In the genomic region with DNA sequence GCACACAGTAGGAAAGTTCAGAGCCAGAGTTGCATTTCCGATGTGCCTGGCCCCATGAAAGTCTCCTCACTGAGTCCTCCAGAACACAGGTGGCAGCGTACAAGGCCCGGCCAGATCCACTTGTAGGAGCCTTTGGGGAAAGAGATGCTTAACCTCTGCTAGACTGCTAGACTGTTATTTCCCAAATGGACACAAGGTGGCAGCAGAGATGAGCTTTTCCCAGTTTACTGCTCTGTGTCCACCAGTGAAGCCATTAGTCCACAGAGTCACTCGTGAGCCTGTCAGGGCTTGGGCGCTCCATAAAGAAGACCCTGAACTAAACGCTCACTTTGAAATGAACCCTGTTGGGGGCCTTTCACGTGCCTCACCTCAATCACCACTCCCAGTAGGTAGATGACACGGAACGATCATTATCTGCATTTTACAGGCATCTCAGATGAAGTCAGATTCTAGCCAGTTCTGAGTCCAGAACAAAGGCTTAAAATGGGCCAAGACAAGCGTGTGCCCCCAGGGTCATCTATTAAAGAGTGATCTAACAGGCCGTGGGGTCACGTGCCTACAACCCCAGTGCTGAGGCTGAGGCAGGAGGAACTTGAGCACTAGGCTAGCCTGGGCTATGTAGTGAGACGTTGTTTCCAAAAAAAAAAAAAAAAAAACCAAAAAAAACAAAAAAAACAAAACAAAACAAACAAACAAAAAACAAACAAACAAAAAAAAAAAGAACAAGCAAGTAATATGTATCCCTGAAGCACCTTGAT, we compare ENCODE assay signal across 8 mouse cellular contexts. TPM values are rescaled to one million over a fixed set of nuclear protein-coding genes. Genes with fewer than 3 reads are reported as not detected.
DNase-seq lines count a peak whose midpoint lies in the region; ATAC-seq and TF ChIP-seq lines count a peak whose summit lies in the region.

No protein-coding gene starts in this region.

- H3K9me3 ChIP-seq in CH12.LX (replicated peaks; ENCODE audit: low read length) = peaks cover 6% of the 10 kb centered on the region
- H3K9me3 ChIP-seq in forebrain, embryonic 10.5 days = peaks cover 6% of the 10 kb centered on the region
- H3K9me3 ChIP-seq in heart, embryonic 15.5 days (replicated peaks) = no peaks in the 10 kb centered on the region
- H3K9me3 ChIP-seq in liver, embryonic 11.5 days (ENCODE audit: control insufficient read depth, low read length) = no peaks in the 10 kb centered on the region
- no peaks in the 10 kb centered on the region for H3K9me3 ChIP-seq in stomach, embryonic 14.5 days (ENCODE audit: control insufficient read depth, low read depth, low read length)

- 41% methylated on average over 13 of the region's 13 CpGs for WGBS in forebrain, embryonic 10.5 days
- 34% methylated on average over 13 of the region's 13 CpGs for WGBS in heart, embryonic 15.5 days
- WGBS in liver, embryonic 11.5 days = 29% methylated on average over 13 of the region's 13 CpGs
- 34% methylated on average over 13 of the region's 13 CpGs for WGBS in stomach, embryonic 14.5 days

- TF ChIP-seq CTCF in CH12.LX (conservative IDR thresholded peaks at IDR 0.05 in 1 of 2, IDR thresholded peaks at IDR 0.05 in 1 of 2; ENCODE audit: low read depth in 2 of 2, low read length in 2 of 2) = peak; percentile 95

- DNase-seq in CH12.LX (ENCODE audit: extremely low read depth) = peak; percentile 89
- DNase-seq in c-Kit-negative CD71-positive TER-119-positive erythroid progenitor cells, embryonic 14.5 days (ENCODE audit: low read depth, low spot score) = peak; percentile 62
- peak; percentile 86 for DNase-seq in forebrain, embryonic 10.5 days (ENCODE audit: extremely low spot score, low spot score)
- DNase-seq in kidney, postnatal 10 days = peak; percentile 86
- DNase-seq in liver, embryonic 11.5 days (ENCODE audit: low spot score) = peak; percentile 79
- DNase-seq in neural tube, embryonic 10.5 days (ENCODE audit: extremely low spot score, low spot score) = peak; percentile 92

- H3K4me3 ChIP-seq in CH12.LX (replicated peaks in 1 of 3; ENCODE audit: low read depth in 2 of 3, low read length in 2 of 3, poor library complexity in 1 of 3) = no peak overlapping the region
- no peak overlapping the region for H3K4me3 ChIP-seq in forebrain, embryonic 10.5 days
- no peak overlapping the region for H3K4me3 ChIP-seq in heart, embryonic 15.5 days
- no peak overlapping the region for H3K4me3 ChIP-seq in liver, embryonic 11.5 days (ENCODE audit: low read depth, low read length)
- no peak overlapping the region for H3K4me3 ChIP-seq in stomach, embryonic 14.5 days (ENCODE audit: low read depth, low read length)

- H3K9ac ChIP-seq in CH12.LX (ENCODE audit: insufficient read depth, low read depth) = no peak overlapping the region
- H3K9ac ChIP-seq in heart, embryonic 15.5 days = no peak overlapping the region
- H3K9ac ChIP-seq in liver, embryonic 11.5 days (ENCODE audit: low read depth, low read length) = no peak overlapping the region
- H3K9ac ChIP-seq in stomach, embryonic 14.5 days (replicated peaks; ENCODE audit: low read depth, low read length) = no peak overlapping the region

- dilution Hi-C loops in CH12.LX (cut with MboI; ENCODE audit: extremely low pct_ligation_motif_present, extremely low pct_unique_long_range_greater_than_20kb, low sequenced_read_pairs) = no loop called here

- H3K4me2 ChIP-seq in CH12.LX (ENCODE audit: insufficient read depth, low read depth, poor library complexity, severe bottlenecking) = no peak overlapping the region
- H3K4me2 ChIP-seq in heart, embryonic 15.5 days = no peak overlapping the region
- H3K4me2 ChIP-seq in liver, embryonic 11.5 days = no peak overlapping the region
- no peak overlapping the region for H3K4me2 ChIP-seq in stomach, embryonic 14.5 days (replicated peaks; ENCODE audit: low read depth, low read length)

- H3K36me3 ChIP-seq in CH12.LX (replicated peaks in 1 of 2; ENCODE audit: control insufficient read depth in 1 of 2, insufficient read depth in 1 of 2, low read length in 1 of 2) = no peaks in the 10 kb centered on the region
- H3K36me3 ChIP-seq in forebrain, embryonic 10.5 days (replicated peaks) = no peaks in the 10 kb centered on the region
- no peaks in the 10 kb centered on the region for H3K36me3 ChIP-seq in heart, embryonic 15.5 days
- H3K36me3 ChIP-seq in liver, embryonic 11.5 days (ENCODE audit: control insufficient read depth, insufficient read depth, low read length) = no peaks in the 10 kb centered on the region
- no peaks in the 10 kb centered on the region for H3K36me3 ChIP-seq in stomach, embryonic 14.5 days (ENCODE audit: control insufficient read depth, insufficient read depth, low read length)

- peaks cover 0 to 9% of the 10 kb centered on the region in 2 experiments; a peak in 2 of 4 replicates for H3K4me1 ChIP-seq in CH12.LX (ENCODE audit: control insufficient read depth in 1 of 2, insufficient read depth in 2 of 2)
- H3K4me1 ChIP-seq in forebrain, embryonic 10.5 days = 0 out of 2 replicates have a peak, but pooled peaks cover 3% of the 10 kb centered on the region
- H3K4me1 ChIP-seq in heart, embryonic 15.5 days (replicated peaks) = peaks cover 11% of the 10 kb centered on the region; the same call in 1 of the 2 replicates
- peaks cover 6% of the 10 kb centered on the region; the same call in 1 of the 2 replicates for H3K4me1 ChIP-seq in liver, embryonic 11.5 days (replicated peaks; ENCODE audit: control insufficient read depth, insufficient read depth, low read length)
- H3K4me1 ChIP-seq in stomach, embryonic 14.5 days (ENCODE audit: control insufficient read depth, insufficient read depth, low read length) = no peaks in the 10 kb centered on the region

- TF ChIP-seq POLR2A in CH12.LX (IDR thresholded peaks at IDR 0.05; ENCODE audit: low read depth, low read length) = no peak

- in situ Hi-C loops in CH12.LX (cut with MboI; ENCODE audit: low pct_ligation_motif_present, low pct_unique_long_range_greater_than_20kb, low sequenced_read_pairs) = loop anchor here (5.0 kb wide), 3 partner anchors 40 to 170 kb away; partner anchors contain the start of gene Mybph

- TF ChIP-seq RAD21 in CH12.LX (IDR thresholded peaks at IDR 0.05; ENCODE audit: low read depth, low read length) = peak; percentile 94

- no peaks in the 10 kb centered on the region for H3K79me2 ChIP-seq in CH12.LX (replicated peaks; ENCODE audit: control insufficient read depth, extremely low read depth, insufficient read depth, poor library complexity, severe bottlenecking)

- H3K27ac ChIP-seq in CH12.LX (ENCODE audit: insufficient read depth, low read depth) = no peak overlapping the region
- H3K27ac ChIP-seq in forebrain, embryonic 10.5 days = no peak overlapping the region
- no peak overlapping the region for H3K27ac ChIP-seq in heart, embryonic 15.5 days
- no peak overlapping the region for H3K27ac ChIP-seq in liver, embryonic 11.5 days (ENCODE audit: low read depth, low read length)
- H3K27ac ChIP-seq in stomach, embryonic 14.5 days (ENCODE audit: low read length) = no peak overlapping the region

- TF ChIP-seq EP300 in CH12.LX (IDR thresholded peaks at IDR 0.05; ENCODE audit: low read length) = no peak

- ATAC-seq in heart, embryonic 15.5 days (replicated peaks; ENCODE audit: insufficient number of reproducible peaks, insufficient read depth, low FRiP score, low read depth) = peak; percentile 63; the same call in 1 of the 2 replicates
- ATAC-seq in liver, embryonic 11.5 days (replicated peaks; ENCODE audit: low FRiP score) = peak; percentile 46
- ATAC-seq in stomach, embryonic 14.5 days (ENCODE audit: insufficient number of reproducible peaks, insufficient read depth, low FRiP score, low read depth) = peak; percentile 79; the same call in 1 of the 2 replicates

- H3K27me3 ChIP-seq in CH12.LX (replicated peaks) = peaks cover 3% of the 10 kb centered on the region
- H3K27me3 ChIP-seq in forebrain, embryonic 10.5 days (ENCODE audit: poor library complexity, severe bottlenecking) = peaks cover 8% of the 10 kb centered on the region; the same call in 1 of the 2 replicates
- H3K27me3 ChIP-seq in heart, embryonic 15.5 days = no peaks in the 10 kb centered on the region
- no peaks in the 10 kb centered on the region for H3K27me3 ChIP-seq in liver, embryonic 11.5 days (replicated peaks; ENCODE audit: control insufficient read depth, insufficient read depth, low read length)
- H3K27me3 ChIP-seq in stomach, embryonic 14.5 days (ENCODE audit: control insufficient read depth, insufficient read depth, low read length) = no peaks in the 10 kb centered on the region

TF ChIP-seq in CH12.LX, 34 proteins besides CTCF, POLR2A, EP300 and RAD21 (continues in another document):
- TF ChIP-seq USF2 (conservative IDR thresholded peaks at IDR 0.05; ENCODE audit: low read depth, low read length) = no peak
- no peak for TF ChIP-seq PAX5 (IDR thresholded peaks at IDR 0.05; ENCODE audit: low read length)
- no peak for TF ChIP-seq USF1 (IDR thresholded peaks at IDR 0.05; ENCODE audit: low read depth, low read length)
- no peak for TF ChIP-seq BHLHE40 (IDR thresholded peaks at IDR 0.05; ENCODE audit: low read depth, low read length)

RNA-seq across cellular contexts. Expression of gene Chil1, which starts 30.1 kb away (rescaled TPM):
- total RNA-seq in CH12.LX (2012; rRNA removed) = 1.5 and 1.7 TPM in 2 replicates
- 6.1 and 6.3 TPM in 2 replicates for total RNA-seq in CH12.LX (2014; rRNA removed)
- polyA plus RNA-seq in CH12.LX (2012; ENCODE audit: insufficient read length, low read depth) = 6.7 and 10.2 TPM in 2 replicates
- polyA plus RNA-seq in forebrain, embryonic 10.5 days (2016; fragmentation: Nextera tagmentation; extraction: Ambion mirVana) = not detected in 2 replicates
- 0.77 and 0.96 TPM in 2 replicates for polyA plus RNA-seq in heart, embryonic 15.5 days (2015; fragmentation: Nextera tagmentation; extraction: Ambion mirVana)
- polyA plus RNA-seq in liver, embryonic 11.5 days (2014; fragmentation: Nextera tagmentation; extraction: Ambion mirVana) = 0.41 and 0.49 TPM in 2 replicates
- 0.67 and 1.4 TPM in 2 replicates for polyA plus RNA-seq in stomach, embryonic 14.5 days (2014; fragmentation: Nextera tagmentation; extraction: Ambion mirVana)

RNA-seq across cellular contexts. Expression of gene Chit1, which starts 40.8 kb away (rescaled TPM):
- 0.25 and 0.71 TPM in 2 replicates for total RNA-seq in CH12.LX (2012; rRNA removed)
- total RNA-seq in CH12.LX (2014; rRNA removed) = 0.28 and 0.47 TPM in 2 replicates
- polyA plus RNA-seq in CH12.LX (2012; ENCODE audit: insufficient read length, low read depth) = 0.18 and 0.36 TPM in 2 replicates
- polyA plus RNA-seq in forebrain, embryonic 10.5 days (2016; fragmentation: Nextera tagmentation; extraction: Ambion mirVana) = not detected in 2 replicates
- polyA plus RNA-seq in heart, embryonic 15.5 days (2015; fragmentation: Nextera tagmentation; extraction: Ambion mirVana) = 0.42 TPM in 2 replicates
- not detected in 2 replicates for polyA plus RNA-seq in liver, embryonic 11.5 days (2014; fragmentation: Nextera tagmentation; extraction: Ambion mirVana)
- not detected in 2 replicates for polyA plus RNA-seq in stomach, embryonic 14.5 days (2014; fragmentation: Nextera tagmentation; extraction: Ambion mirVana)

RNA-seq across cellular contexts. Expression of gene Mybph, which starts 41.4 kb away (rescaled TPM):
- total RNA-seq in CH12.LX (2012; rRNA removed) (0.25 TPM in 2 replicates), CH12.LX (2014; rRNA removed) (0.51 and 0.62 TPM in 2 replicates)
- 2.4 and 3.0 TPM in 2 replicates for polyA plus RNA-seq in CH12.LX (2012; ENCODE audit: insufficient read length, low read depth)
- 0.46 and 0.65 TPM in 2 replicates for polyA plus RNA-seq in forebrain, embryonic 10.5 days (2016; fragmentation: Nextera tagmentation; extraction: Ambion mirVana)
- 0.28 and 0.76 TPM in 2 replicates for polyA plus RNA-seq in heart, embryonic 15.5 days (2015; fragmentation: Nextera tagmentation; extraction: Ambion mirVana)
- 0.36 and 0.71 TPM in 2 replicates for polyA plus RNA-seq in liver, embryonic 11.5 days (2014; fragmentation: Nextera tagmentation; extraction: Ambion mirVana)
- polyA plus RNA-seq in stomach, embryonic 14.5 days (2014; fragmentation: Nextera tagmentation; extraction: Ambion mirVana) = not detected in 2 replicates
